Mouse (Mus musculus): Measurements from ENCODE around the gene Plxna1.

Gene Plxna1

DNA sequence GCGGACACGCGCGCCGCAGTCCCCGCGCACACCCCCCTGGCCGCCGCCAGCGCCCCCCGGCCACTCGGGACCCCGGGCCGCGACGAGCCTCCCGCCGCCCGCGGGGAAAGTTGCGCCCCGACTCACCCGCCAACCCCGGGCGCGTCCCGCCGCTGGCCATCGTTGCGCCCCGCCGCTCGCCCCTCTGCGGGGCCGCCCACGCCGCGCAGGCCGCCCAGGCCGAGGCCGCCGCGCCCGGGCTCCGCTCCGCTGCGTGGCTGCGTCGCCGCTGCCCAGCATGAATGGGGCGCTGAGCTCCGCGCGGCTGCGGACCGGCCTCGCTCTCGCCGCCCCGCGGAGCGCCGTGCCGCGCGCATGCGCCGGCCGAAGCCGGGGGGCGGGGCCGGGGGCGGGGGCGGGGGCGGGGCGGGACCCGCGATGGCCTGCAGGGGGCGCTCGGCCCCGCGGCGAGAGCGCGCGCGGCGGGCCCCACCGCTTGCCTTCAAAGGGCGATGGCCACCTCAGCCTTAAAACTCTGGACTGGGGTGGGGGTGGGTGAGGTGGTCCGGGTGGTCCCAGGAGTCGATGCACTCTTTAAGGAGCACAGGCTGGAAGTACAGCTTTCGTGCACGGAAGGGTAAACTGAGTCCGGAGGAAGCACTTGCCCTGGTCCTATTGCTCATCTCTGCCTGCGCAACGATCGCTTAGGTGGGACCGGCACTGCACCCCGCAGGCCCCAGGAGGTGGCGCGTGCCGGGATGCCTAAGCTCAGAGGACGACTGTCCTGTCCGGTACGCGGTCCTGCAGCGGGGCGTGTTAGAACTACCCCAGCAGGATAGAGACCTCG is at the start of gene Plxna1:
Gene Plxna1 (minus strand): TSS at position 340 of the 826 bp plus-strand sequence.
- peak; percentile 73 for DNase-seq

DNA sequence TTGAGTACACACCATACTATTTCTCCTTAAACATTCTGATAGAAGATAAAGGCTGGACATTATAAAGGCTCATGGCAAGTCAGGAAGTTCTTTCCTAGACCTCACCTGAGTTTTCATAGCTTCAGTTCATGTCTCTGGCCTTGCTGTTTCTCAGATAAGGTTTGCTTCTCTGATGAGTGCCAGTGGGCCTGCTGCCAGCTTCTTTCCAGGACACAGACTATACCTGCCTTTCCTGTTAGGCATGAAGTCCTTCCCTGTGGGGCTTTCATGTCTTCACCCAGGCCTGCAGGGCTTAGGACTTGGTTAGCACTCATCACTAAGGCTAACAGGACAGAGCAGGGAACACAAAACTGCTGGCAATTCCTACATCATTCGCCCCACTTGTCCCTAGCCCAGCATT is 46.6 kb upstream of the Plxna1 start:
- DNase-seq, result no peak

DNA sequence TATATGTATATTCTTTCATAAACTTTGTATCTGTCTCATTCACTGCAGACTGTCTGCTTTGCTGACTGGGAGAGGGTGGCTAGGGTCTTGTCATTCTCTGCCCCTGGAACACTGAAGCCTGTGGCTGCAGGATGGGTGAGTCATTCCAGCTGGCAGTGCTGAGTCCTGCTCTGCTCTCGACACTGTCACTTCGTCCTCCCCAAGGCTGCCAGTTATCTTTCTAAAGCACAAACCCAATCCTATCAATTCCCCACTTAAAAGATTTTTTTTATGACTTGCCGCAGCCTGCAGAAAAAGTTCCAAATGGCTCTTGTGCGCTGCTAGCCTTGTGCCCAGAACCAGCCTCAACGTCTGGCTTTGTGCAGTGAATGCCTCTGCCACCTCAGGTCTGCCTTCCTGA is 45.8 kb upstream of the Plxna1 start:
- DNase-seq, result no peak

DNA sequence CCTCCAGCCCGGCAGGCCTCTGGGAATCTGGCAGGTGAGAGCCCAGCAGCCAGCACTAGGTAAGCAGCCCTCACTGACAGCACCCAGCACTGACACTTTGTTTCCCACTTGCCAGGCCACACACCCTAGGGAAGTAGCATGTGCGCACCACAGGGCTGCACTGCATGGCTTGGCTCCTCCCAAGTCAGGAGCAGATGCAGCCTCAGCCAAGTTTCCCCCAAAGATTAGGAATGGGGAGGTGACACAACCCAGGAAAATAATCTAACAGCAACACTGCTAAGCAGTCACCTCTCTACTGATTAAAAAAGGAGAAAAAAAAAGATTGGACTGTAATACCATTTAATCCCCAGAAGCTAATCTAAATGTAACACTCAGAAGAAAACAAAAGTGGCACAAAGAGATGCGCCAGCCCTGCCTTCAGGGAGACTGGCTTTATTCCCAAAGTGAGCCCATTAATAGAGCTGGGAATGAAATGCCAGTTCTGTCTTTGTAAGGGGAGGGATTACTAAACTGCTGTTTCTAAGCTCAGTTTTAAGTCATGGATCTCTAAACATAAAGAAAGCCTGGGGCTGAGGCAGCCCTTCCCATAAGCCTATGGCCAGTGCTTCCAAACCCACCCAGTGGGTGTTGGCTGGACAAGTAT is 44.9 kb upstream of the Plxna1 start:
- no peak for DNase-seq

DNA sequence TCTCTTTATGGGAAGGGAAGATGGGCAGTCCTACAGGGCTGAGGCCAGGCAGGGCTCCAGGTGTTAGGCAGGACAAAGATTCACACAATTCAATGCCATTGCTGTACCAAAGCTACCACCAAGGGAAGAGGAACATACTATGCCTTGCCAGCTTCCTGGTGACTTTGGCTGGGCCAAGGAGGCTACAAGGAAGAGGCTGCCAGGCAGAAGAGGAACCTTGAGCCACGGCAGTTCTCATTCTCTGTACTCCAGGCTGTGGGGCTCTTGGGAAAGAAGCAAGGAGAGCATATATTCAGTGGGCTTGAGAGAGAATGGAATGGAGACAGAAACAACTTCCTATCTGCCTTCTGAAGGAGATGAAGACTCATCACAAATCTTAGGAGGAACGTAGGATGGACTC is 42.5 kb upstream of the Plxna1 start:
- DNase-seq, result no peak

DNA sequence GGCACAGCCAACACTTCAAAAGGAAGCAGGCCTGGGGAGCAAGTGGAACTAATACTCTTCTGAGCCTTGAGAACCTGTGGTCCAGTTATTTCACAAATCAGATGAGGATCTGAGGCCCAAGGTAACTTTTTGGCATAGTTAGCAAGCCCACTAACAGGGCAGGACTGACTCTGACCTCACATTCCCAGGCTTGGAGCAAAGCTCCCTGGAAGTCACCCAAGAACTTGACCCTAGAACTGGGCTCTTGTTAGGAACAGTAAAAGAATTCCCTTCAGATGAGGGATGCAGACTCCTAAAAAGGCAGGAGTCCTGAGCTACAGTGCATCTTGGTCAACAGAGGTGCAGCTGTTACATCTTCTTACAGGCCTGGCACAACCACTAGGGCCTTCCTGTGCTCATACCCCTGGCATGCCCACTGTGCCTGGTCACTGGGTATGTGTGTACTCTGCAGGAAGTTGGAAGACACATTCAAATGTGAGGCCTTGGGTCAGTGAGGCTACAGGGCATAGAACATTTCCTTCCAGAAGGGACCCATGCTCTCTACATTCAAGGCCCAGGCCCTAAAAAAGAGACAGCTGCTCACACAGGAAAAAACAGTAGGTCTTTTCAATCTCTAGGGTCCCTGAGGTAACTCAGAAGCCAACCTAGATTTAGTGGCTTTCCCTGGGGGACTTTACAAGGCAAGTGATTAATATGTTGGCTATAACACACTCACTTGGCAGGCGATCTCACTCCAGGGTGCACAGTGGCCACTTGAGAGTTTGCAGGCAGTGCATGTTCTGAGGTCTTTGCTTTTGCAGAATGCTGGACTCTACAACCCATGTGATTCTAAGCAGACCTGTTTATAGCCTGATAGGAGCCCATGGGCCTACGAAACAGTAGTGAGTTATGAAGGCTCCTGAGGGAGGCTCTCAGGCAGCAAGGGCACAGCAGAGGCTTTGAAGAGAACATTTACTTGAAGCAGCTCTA is 41.1 kb upstream of the Plxna1 start:
- no peak for DNase-seq

DNA sequence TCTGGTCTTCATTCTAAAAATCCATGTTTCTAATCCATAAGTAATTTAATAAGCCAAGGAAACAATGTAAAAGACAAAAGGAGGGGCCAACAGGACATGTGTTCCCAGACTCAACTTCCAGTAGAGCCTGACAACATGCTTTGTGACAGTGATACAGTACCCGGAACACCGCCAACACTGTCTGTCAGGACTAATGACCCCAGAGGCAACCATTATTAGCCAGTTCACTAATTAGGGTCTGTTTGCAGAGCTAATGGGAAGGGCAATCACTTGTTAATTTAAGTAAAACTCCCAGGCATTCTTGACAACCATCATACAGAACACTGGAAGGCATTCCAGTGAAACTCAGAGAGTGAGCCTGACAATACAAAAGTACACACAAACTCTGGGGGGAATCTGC is 40.0 kb upstream of the Plxna1 start:
- no peak for DNase-seq

DNA sequence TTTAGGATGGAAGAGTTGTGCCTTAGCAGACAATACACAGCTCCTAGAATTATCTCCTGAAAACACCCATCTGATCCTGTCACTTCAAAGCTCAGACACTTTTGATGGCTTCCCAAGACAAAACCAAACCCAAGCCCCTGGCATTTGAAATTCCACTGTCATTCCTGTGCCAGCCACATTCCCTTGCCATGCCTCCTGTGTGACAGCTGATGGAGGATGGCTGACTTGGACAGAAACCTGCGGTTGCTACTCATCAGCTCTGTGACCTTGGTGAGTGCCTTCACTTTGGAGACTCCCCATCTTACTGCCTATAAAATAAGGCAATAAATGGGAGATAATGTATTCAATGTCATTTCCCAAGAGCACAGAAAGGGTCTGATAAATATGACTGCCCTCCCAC is 37.1 kb upstream of the Plxna1 start:
- no peak for DNase-seq

DNA sequence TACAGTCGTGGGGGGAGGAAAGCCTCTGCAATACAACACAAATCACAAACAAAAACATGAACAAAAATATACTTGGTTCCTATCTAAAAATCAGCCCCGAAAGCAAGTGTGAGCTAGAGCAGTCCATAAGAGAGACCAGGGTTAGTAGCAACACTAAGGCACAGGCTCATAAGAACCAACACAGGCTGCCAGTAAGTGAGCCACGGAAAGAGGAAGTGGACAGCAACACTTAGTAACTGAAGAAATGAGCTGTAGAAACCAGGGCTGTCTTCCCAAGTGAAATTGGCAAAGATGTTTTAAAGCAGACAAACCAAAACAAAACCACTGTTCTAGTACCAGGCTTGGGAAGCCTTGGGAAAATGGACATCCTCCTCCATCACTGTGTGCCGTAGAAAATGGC is 35.5 kb upstream of the Plxna1 start:
- no peak for DNase-seq

DNA sequence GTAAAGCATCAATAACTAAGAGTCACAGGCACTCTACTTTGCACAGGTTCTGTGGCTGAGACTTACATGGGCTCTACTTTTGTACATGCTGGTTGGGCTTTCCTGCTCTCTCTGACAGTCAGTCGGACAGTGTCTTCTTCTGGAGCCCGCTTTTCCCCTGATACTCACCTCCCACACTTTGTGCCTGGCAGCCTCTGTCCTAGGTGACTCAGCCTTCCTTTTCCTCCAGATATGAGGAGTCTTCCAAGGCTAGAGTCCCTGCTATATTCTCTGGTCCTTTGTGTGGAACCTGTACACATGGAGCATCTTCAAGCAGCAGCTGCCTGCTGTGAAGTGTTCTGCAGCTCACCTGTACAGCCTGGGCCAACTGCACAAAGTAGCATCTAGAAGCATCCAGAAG is 31.4 kb upstream of the Plxna1 start:
- no peak for DNase-seq

DNA sequence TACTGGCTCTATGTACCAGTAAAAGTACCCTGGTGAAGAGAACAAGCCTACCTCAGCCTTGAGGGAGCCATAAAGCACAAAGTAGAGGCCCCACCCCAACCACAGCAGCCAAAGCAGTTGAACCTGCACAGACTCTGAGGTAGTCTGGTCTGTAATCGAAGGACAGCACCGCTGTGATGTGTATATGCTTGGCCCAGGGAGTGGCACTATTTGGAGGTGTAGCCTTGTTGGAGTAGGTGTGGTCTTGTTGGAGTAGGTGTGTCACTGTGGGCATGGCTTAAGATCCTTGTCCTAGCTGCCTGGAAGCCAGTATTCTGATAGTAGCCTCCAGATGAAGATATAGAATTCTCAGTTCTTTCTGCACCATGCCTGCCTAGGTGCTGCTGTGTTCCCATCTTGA is 29.8 kb upstream of the Plxna1 start:
- no peak for DNase-seq

DNA sequence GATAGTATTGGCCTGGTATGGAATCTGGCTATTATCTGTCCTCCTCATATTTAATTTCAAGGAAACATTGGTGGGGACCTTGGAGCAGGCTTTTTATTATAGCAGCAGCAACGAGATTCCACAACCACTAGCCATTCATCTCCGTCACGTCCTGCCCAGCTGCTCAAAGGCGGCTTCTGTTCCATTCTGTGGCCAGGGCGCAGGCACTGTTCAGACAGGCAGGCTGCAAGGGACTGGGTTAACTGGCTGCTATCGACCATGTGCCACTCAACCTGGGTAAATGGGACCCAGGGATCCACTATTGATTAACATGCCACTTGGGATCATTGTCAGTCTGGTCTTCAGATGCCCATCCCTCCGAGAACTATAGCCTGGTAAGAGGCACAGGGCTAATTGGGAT is 27.4 kb upstream of the Plxna1 start:
- no peak for DNase-seq

DNA sequence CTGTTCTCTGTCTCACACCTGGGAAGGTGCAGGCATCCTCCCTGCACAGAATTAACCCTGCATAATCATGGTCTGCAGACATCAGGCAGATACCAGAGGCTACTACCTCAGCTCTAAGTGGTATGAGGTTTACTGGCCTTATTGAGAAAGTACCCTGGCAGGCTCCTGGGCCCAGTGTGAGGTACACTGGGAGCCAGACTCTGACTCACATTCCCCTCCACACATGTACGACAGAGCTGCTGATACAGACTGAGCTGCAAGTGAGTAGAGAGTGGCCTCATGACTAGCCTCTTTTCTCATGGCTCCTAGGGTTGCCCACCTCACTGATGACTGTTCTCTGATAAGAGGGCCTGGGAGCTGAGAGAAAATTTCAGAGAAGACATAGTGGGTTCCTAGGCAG is 24.5 kb upstream of the Plxna1 start:
- no peak for DNase-seq

DNA sequence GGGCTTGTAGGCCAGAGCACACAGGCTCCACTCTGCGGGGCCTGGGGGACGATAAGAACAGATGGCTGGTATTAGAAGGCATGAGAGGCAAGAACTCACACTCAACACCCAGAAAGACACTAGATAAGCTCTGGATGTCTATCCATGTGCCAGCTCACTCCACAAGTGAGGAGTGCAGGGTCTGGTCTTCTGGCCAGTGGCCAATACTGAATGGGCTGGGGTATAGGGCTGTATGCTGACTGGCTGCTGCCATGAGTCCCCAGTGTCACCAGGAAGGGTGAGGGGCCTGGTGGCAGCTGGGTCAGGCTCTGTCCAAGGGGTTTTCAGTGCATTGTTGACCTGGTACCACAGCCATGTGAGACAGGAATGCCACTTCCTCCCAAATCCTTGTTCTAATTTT is 22.3 kb upstream of the Plxna1 start:
- no peak for DNase-seq

DNA sequence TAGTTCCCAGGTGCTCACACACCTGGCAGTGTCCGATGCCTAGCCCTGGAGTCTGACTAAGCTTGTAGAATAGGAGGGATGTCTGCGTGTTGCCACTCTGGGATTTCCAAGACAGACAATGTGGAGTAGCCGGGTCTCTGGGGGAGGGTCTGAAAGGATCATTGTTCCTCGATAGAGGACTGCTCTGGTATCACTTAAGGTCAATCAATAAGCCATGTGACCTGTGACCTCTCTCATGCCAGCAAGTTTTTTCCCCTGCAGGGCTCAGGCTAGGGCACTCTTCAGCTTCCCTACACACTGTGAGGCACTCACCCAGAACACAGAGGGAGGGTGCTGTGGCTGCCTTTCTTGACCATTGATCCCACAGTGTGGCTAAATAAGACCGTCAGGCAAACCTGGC is 19.4 kb upstream of the Plxna1 start:
- no peak for DNase-seq

DNA sequence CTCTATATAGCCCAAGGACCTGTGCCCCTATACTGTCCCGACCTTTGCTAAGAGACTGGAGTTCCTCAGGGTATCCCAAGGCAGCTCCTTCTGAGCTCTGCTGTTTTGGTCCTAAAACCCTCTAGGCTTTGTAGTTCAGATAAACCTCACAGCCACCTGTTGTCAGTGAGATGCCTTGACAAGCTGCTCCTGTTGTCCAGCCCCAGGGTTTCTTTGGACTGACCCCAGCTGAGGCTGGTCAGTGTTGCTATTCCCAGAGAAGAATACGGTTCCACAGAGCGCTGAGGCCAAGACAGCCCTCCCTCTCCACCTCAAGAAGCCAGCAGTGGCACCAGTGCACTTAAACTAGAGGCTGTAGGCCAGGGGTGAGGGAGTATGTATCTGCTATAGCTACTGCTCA is 18.8 kb upstream of the Plxna1 start:
- no peak for DNase-seq

DNA sequence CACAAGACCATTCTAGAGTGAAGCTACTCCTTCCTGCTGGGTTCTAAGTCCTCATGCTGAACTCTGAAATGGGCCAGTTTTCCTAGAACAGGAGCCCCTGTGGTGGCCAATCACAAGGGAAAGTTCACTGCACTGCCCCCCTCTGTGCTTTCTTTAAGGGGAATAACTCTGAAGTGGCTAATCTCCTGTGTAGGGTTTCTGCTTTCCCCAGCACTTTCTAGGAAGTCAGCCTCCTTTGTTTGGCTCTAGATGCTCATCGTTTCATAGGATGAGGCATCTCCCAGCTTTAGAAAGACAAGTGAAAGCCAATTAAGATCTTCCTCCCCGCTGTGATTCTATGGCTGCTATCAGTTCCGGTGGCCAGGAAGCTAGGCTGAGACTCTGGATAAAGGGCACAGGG is 18.3 kb upstream of the Plxna1 start:
- DNase-seq, result no peak

DNA sequence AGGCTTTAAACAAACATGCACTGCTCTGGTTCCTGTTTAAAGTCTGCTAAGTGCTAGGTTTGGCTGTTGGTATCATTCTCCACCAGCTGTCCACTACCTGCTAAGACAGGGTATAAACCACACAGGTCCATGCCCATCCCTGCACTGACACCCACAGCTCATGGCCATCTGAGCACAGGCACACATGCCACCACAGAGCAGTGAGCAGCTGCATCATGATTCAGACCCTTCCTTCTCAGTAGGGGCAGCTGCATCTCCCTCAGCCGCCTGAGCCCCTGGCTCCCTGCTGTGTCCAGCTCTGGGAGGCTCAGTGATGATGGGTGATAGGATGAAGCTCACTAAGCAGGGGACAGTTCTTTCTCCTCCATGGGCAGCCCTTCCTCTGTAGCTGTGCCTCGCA is 15.8 kb upstream of the Plxna1 start:
- no peak for DNase-seq

DNA sequence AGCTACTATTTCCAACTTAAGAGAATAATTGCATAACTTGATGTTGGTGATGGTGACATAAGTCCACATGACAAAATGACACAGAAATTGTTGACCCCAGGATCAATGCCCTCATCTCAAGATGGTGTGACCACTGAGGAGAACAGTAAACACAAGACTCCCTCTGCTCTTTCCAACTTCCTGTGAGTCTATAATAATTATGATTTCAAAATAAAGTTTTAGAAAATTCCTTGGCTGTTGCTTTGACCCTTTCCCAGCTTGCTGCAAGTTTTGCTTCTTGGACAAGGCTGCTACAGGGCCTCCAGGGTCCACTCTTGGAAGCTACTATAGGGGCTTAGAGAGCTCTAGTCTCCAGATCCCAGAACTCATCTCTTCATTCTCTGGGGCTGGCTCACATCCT is 6.4 kb upstream of the Plxna1 start:
- no peak for DNase-seq

DNA sequence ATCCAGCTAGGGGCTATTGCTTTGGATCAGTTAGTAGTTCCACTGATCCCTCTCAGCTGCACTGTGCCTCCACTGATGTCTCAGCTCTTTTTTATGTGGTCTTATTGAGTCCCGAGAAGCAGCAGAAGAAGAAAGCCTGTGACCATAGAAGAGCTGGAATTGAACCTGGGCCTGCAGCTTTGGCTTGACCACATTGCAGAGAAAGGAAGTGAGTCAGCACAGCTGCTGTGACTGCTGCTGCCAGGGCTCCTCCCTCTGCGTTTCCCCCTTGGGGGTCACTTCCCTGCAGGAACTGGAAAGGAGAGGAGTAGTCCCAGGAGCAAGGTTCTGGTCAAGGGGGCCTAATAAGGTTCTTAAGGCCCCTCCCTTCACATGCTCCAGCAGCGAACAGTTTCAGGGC is 1.9 kb upstream of the Plxna1 start:
- DNase-seq, result no peak

DNA sequence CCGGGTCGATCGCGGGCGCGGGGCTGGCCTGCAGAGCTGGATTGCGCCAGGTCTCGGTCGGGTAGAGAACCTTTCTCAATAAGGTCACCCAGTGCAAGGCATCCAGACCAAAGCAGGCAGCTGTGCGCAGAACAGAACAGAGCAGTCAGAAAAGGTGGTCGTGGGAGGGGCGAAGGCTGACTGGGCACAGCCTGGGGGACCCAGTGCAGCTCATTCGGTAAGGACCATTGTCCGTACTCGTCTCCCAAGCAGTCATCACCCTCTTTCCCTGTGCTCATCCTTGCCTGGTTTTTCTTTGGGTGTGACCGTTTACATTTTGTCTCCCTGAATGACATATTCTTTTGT is 659 bp upstream of the Plxna1 start:
- DNase-seq, result no peak

DNA sequence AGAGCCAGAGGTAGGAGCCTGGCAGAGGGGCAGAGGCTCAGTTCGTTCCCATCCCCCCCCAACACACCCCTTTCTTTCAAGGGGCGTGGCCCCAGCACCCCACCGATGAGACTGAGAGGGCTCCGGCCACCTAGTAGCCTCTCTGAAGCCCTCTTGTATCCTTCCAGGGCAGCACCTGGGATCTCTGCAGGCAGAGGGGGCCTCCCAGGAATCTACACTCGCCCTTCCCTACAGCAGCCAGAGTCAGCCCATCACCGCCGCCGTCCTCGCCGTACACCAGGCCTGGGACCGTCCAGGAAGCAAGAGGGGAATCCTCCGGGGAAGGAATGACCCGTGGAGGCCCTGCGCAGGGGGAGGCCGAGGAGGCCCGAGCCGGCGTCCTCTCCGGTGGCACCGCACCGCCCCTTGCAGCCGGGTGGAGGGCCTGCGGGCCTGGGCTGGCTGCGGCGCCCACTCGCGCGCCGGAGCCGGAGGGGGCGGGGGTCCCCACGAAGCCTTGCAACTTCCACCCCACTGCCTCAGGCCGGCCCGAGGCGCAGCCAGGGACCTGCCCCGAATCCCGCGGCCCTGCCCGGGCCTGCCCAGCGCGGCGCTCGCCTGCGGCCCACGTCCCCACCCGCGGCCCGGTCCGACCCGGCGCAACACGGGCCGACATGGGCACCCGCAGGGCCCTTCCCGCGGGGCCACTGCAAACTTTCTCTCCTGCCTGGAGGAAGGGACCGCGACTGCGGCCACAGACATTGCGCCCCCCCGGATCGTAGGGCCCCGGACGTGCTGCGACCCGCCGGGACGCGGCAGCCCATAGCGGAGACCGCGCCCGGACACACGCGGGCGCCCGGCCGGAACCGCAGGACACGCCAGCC is 771 bp downstream of the Plxna1 start:
- DNase-seq, result peak; percentile 53
